Mouse (Mus musculus) left cerebral cortex, adult 11 months (tissue): ENCODE measurements at regions not wholly inside any gene's neighbourhood (a gene's known extent, or its start where the extent isn't known, plus 50 kb on each side); places are given as distances from the start of the nearest gene placed in this dataset.
A peak's percentile ranks its signal among the peaks of the same experiment; 100 is the strongest.
"Not testable (repeated sequence)": the region's sequence is repeated elsewhere in the genome, so short reads cannot be mapped to it uniquely, and the experiment has no call there.

Experiments
- DNase-seq: peaks from one replicate; pipeline ENCODE4 v3.0.0; 2022; ENCODE audit warnings: low spot score

GRCm38 (mm10) chr7:118320307-118320706 lies 76.8 kb upstream of the Smg1 start:
- no peak for DNase-seq

DNA sequence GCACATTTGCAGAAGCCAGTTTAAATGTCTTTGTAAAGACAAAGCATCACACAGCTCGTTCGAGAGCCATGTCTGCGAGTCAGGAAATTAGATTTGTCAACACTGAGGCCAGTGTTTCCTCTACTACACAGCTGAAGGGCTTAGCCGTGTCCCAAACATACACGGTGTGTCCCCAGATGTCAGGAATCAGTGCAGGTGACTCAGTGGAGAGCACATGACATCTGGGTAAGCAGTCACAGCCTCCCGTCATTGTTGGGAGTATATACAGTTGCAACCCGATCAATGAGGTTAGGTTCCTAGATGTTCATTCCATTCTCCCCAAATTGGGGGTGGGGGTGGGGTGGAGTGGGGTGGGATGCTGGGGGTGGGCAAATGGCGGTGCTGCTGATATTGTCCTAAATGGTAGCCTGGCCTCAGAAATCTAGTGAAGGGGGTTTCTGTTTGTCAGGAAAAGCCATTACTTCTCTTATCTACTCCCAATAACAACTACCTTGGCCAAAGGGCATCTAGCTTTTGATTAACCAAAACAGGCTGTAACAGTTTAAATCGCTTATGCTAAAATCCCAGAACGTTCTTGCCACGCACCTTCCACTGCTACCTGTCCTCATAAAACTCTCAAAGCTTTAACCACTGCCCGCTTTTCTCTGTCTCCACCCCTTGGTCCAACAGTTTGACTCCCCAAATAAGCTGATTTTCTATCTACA lies 75.1 kb upstream of the Smg1 start:
- no peak for DNase-seq

GRCm38 (mm10) chr7:118314886-118315285 lies 71.4 kb upstream of the Smg1 start:
- not testable (repeated sequence) for DNase-seq

DNA sequence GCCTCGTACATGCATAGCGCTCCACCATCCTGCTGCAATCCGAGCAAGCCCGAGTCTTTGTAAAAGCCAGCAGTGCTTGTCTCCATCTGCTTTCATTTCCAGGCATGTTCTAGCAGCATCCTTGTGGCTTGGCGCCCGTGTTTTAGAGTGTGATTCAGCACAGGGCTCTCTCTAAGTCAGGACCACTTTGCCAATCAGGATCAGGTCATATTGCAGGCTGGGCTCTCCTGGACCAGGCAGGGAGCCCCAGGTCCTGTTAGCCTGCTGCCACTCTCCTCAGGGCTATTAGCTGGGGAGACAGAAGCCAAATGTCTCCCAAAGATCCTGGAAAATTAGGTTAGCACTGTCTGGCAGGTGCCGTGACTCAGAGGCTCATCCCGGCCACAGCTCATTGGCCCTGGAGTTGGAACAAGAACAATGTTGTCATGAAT lies 70.8 kb upstream of the Smg1 start:
- DNase-seq: no peak

DNA sequence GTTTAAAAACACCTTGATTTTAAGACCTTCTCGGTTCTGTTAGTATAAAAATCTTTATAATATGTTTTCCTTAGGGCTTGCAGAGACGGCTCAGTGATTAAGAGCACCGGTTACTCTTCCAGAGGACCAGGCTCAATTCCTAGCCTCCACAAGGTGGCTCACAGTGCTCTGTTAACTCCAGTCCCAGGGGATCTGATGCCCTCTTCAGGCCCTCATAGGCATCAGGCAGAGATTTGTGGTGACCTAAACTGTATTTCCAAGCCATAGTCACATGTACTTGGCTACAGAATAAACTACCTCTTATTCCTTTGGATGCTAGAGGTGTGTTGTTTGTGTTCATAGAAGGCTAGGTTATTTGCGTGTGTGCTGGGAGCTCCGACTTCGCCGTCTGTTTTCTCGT lies 70.3 kb upstream of the Smg1 start:
- DNase-seq: no peak

GRCm38 (mm10) chr7:118309733-118310132 lies 66.3 kb upstream of the Smg1 start:
- no peak for DNase-seq

- DNase-seq: no peak
Observed at GRCm38 (mm10) chr7:118308882-118309281, 65.4 kb upstream of the Smg1 start.

DNA sequence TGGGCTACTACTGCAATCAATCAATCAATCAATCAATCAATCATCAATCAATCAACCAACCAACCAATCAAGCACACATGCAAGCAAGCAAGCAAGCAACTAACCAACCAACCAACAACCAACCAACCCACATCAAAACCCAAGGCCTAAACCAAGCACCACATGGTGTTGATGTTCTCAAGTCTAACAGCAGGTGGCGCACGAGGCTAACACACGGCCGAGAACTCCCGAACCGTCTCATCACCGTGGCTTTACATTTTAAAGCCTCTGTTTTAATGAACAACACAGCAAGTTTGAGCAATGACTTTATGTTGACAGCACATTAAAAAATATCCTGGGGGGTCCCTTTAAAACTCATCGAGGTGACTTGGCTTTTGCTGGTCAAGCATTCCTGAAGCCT lies 61.3 kb upstream of the Smg1 start:
- DNase-seq: no peak

- DNase-seq: no peak
Observed at GRCm38 (mm10) chr7:118304338-118304737, 60.9 kb upstream of the Smg1 start.

DNA sequence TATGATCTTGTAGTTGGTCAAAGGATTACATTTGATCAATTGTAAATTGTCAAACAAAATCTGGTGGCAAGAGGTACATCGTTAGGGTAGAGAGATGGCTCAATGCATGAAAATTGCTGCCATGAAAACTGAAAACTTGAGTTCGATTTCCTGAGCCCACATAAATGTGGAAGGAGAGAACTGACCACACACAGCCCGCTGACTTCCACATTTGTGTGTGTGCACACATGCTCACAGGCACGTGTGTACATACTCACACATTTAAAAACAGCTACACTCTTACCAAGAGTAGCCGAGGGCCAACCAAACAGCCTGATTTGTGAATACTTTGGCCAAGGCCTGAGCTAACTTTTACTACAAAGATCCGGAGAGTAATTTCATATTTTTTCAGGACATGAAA lies 60.5 kb upstream of the Smg1 start:
- DNase-seq: no peak

GRCm38 (mm10) chr7:118300678-118301342 lies 57.3 kb upstream of the Smg1 start:
- DNase-seq: no peak

GRCm38 (mm10) chr7:118297613-118298012 lies 54.1 kb upstream of the Smg1 start:
- DNase-seq: peak; percentile 47

- no peak for DNase-seq
Observed at GRCm38 (mm10) chr7:118296856-118297518, 53.5 kb upstream of the Smg1 start.

DNA sequence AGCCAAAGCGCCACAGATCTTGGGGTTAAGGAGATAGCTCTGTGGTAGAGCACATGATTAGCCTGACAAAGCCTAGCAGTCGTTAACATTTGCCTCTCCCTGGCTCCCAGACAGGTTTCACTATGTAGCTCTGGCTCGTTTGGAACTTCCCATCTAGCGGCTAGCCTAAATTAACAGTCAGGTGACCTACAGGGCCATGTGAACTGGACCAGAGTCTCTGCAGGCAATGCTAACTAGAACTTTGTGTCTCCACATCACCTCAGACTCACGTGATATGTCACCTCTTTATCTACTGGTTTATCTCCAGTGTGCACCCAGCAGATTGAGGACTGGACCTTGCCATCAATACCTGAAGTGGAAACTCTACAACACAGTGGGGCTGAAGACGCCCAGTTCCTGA lies 52.4 kb upstream of the Smg1 start:
- no peak for DNase-seq

- no peak for DNase-seq
Observed at GRCm38 (mm10) chr7:118295275-118295674, 51.8 kb upstream of the Smg1 start.

GRCm38 (mm10) chr7:118294637-118295036 lies 51.2 kb upstream of the Smg1 start:
- no peak for DNase-seq
